Mouse (Mus musculus) bone marrow macrophage, adult 2 months (primary cell): ENCODE data around the gene Zfp39. TPM values are rescaled to one million over a fixed set of nuclear protein-coding genes. Genes with fewer than 3 reads are reported as not detected.
"Not testable (repeated sequence)": the region's sequence is repeated elsewhere in the genome, so short reads cannot be mapped to it uniquely, and the experiment has no call there.

Source experiments
- H3K27ac ChIP-seq: 2 replicates; pipeline ENCODE4 v1.5.1; 2012; ENCODE audit warnings: low read depth, low read length; ENCODE audit not compliant: insufficient read depth
- H3K4me1 ChIP-seq: 2 replicates; pipeline ENCODE4 v1.6.1; 2012; ENCODE audit warnings: low read length; ENCODE audit not compliant: control insufficient read depth, insufficient read depth
- H3K4me3 ChIP-seq: 2 replicates; pipeline ENCODE4 v1.5.1; 2012; ENCODE audit warnings: mild to moderate bottlenecking, low read length, moderate library complexity; ENCODE audit not compliant: insufficient read depth
- CTCF ChIP-seq: IDR thresholded peaks from 2 replicates; pipeline ENCODE4 v1.5.1; 2012; ENCODE audit warnings: low read depth, mild to moderate bottlenecking, low read length, moderate library complexity
- POLR2A ChIP-seq: IDR thresholded peaks from 2 replicates; pipeline ENCODE4 v1.6.1; 2012; ENCODE audit warnings: mild to moderate bottlenecking, low read depth, low read length, borderline replicate concordance
- polyA plus RNA-seq: library from polyadenylated mRNA; stranded (reverse); fragments of >200 nt; gene quantifications from 2 replicates; pipeline ENCODE4 v1.2.4, GENCODE M21; 2012; ENCODE audit not compliant: missing spikeins, insufficient read depth, insufficient read length

The Zfp39 gene
- polyA plus RNA-seq, 1 experiment: 4.0 TPM

DNA sequence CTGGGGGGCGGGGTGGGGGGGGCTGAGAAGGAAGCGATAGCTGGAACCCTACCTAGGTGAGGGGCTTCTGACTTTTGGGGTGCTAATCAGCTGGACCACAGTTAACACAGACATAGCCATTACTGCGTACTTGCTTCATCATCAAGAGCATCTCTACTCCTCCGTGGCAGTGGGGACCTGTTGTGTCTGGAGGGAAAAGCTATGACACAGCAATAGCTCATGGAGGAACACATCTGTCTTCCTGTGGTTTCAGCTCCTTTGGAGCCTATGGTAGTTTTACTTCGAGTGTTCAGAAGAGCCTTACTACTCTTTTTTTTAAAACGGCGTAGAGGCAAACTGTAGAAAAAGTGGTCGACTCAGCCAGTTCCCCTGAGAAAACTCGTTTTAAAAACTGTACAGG is 56.4 kb downstream of the Zfp39 start:
- TF ChIP-seq CTCF (no peak), POLR2A (no peak)
- Histone ChIP-seq H3K4me3 (peak overlapping the region; percentile 96), H3K4me1 (no peaks in the 10 kb centered on the region; the same call in 1 of the 2 replicates), H3K27ac (no peak overlapping the region)

DNA sequence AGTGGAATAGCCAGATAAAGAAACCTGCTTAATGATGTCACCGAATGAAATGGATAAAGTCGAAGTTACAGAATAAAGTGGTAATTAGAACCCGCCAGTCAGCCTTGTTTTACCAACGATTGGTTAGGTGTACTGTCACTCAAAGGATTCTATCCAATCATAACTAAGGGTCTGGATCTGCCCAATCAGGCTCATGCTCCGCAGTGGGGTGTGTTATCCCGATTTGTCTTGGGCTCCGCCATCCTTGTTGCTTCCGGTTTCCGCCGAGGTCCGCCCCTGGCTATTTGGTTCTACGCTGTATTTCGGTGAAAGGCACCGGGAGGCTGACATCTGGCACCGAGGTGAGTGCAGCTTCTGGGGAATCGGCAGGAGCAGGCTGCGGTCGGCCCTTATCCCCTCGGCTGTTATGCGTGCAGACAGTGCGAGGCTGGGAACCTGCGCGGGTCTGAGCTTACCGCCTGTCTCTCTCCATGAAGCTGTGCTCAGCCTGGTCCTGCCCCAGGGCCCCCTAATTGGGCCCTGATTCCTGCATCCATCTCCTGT is 57.0 kb downstream of the Zfp39 start, which contains the start of gene Gm12258:
Gene Gm12258, plus strand, starts transcription at position 240 of the 543 bp plus-strand sequence.
- Histone ChIP-seq H3K4me1 (no peaks in the 10 kb centered on the region; the same call in 1 of the 2 replicates), H3K4me3 (peak within 1 kb of the TSS; percentile 96), H3K27ac (no peak within 1 kb of the TSS)
- TF ChIP-seq CTCF (no peak), POLR2A (no peak)

DNA sequence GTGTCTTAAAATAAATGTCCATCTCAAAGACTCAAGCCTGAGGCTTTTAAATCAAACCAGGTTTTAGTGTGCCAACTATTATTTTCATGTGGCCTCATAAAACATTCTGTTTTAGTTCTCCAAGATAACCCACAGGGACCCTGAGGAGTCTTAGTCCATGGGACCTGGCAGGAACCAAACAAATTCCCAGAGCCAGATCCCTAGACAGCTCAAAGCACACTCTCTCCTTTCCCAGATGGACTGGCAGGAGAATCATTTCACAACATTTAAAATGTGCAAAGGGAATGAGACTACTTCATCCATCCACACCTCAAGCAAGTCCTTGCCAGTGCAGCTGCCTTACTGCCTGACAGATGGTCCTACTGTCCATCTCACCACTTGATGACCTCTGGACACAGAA is 65.1 kb downstream of the Zfp39 start, which contains the start of gene Olfr311:
Gene Olfr311, plus strand, starts transcription at position 301 of the 400 bp plus-strand sequence.
- not testable (repeated sequence) for H3K4me3 ChIP-seq, H3K4me1 ChIP-seq, H3K27ac ChIP-seq

Other genes starting within 250 kb of the Zfp39 start
- gene Olfr322, start 245.4 kb downstream of the Zfp39 start, polyA plus RNA-seq: not detected in 2 replicates
- gene Olfr320, start 223.1 kb downstream of the Zfp39 start, polyA plus RNA-seq: not detected in 2 replicates
- not detected in 2 replicates for gene Olfr319, start 205.1 kb downstream of the Zfp39 start, polyA plus RNA-seq
- not detected in 2 replicates for gene Olfr318, start 180.2 kb downstream of the Zfp39 start, polyA plus RNA-seq
- not detected in 2 replicates for gene Olfr317, start 165.0 kb downstream of the Zfp39 start, polyA plus RNA-seq
- not detected in 2 replicates for gene Olfr316, start 151.5 kb downstream of the Zfp39 start, polyA plus RNA-seq
- gene Olfr315, start 131.0 kb downstream of the Zfp39 start, polyA plus RNA-seq: not detected in 2 replicates
- not detected in 2 replicates for gene Olfr314, start 121.3 kb downstream of the Zfp39 start, polyA plus RNA-seq
- gene Fam183b, start 102.3 kb downstream of the Zfp39 start, polyA plus RNA-seq: not detected in 2 replicates
- gene Olfr313, start 89.2 kb downstream of the Zfp39 start, polyA plus RNA-seq: not detected in 2 replicates
- gene Olfr312, start 75.0 kb downstream of the Zfp39 start, polyA plus RNA-seq: not detected in 2 replicates
- not detected in 2 replicates for gene Olfr311, start 65.0 kb downstream of the Zfp39 start, polyA plus RNA-seq
- 3.8 and 5.3 TPM in 2 replicates for gene Gm12258, start 57.1 kb downstream of the Zfp39 start, polyA plus RNA-seq
- gene 2810021J22Rik, start 37.0 kb downstream of the Zfp39 start, polyA plus RNA-seq: 3.6 and 4.5 TPM in 2 replicates
- gene Btnl10, start 13.7 kb upstream of the Zfp39 start, polyA plus RNA-seq: not detected in 2 replicates
- 99.5 and 112 TPM in 2 replicates for gene Rnf187, start 34.7 kb upstream of the Zfp39 start, polyA plus RNA-seq
- gene Hist3h2ba, start 44.7 kb upstream of the Zfp39 start, polyA plus RNA-seq: 1.4 TPM in 1 of 2 replicates, not detected in the other
- gene Hist3h2a, start 50.5 kb upstream of the Zfp39 start, polyA plus RNA-seq: 32.0 and 37.9 TPM in 2 replicates
- 0.28 TPM in 1 of 2 replicates, not detected in the other for gene Trim17, start 50.5 kb upstream of the Zfp39 start, polyA plus RNA-seq
- 21.2 and 22.6 TPM in 2 replicates for gene Trim11, start 73.9 kb upstream of the Zfp39 start, polyA plus RNA-seq
- gene Obscn, start 232.2 kb upstream of the Zfp39 start, polyA plus RNA-seq: 0.11 TPM in 1 of 2 replicates, not detected in the other